Mouse (Mus musculus): ENCODE measurements around the gene Setd1b.
"Not testable (repeated sequence)": the region's sequence is repeated elsewhere in the genome, so short reads cannot be mapped to it uniquely, and the experiment has no call there.

Setd1b gene

DNA sequence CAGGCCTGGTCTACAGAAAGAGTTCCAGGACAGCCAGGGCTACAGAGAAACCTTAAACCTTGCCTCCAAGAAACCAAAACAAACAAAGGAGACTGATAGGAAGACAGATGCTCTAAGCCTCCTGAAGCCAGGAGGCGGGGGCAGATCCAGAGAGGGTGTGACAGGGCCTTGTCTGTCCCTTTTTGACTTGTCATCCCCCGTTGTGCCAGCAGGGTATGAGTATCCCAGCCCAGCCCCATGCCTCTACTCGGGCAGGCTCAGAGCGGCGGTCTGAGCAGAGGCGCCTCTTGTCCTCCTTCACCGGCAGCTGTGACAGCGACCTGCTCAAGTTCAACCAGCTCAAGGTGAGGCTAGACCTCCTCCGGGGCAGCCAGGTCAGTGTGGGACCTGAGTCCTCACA is 20.9 kb downstream of the Setd1b start:
- no peak for DNase-seq (ENCODE audit: low spot score)

GRCm38 (mm10) chr5:123166437-123166836 is 24.4 kb downstream of the Setd1b start:
- DNase-seq (ENCODE audit: low spot score) = no peak

GRCm38 (mm10) chr5:123167591-123167990 is 25.6 kb downstream of the Setd1b start:
- no peak for DNase-seq (ENCODE audit: low spot score)

DNA sequence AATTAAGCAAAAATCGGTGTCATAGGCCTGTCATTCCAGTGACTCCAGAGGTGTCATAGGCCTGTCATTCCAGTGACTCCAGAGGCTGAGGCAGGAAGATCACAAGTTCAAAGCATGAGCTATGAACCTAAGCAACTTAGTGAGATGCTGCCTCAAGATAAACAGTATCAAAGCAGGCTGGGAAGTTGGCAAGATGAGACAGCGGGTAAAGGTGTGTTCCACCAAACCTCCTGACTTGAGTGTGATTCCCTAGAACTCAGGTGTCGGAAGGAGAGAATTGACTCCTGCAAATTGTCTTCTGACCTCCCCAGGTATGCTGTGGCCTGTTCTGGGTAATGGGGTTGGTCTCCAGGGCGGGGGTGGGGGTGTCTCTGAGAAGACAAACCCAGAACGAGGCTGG is 27.3 kb downstream of the Setd1b start, which contains the start of gene Psmd9:
Gene Psmd9, plus strand, starts transcription at position 130 of the 400 bp plus-strand sequence.
- no peak for DNase-seq (ENCODE audit: low spot score)

GRCm38 (mm10) chr5:123170365-123170764 is 28.4 kb downstream of the Setd1b start:
- DNase-seq (ENCODE audit: low spot score) = no peak

GRCm38 (mm10) chr5:123171646-123172350 is 29.8 kb downstream of the Setd1b start:
- peak; percentile 94 for DNase-seq (ENCODE audit: low spot score)

DNA sequence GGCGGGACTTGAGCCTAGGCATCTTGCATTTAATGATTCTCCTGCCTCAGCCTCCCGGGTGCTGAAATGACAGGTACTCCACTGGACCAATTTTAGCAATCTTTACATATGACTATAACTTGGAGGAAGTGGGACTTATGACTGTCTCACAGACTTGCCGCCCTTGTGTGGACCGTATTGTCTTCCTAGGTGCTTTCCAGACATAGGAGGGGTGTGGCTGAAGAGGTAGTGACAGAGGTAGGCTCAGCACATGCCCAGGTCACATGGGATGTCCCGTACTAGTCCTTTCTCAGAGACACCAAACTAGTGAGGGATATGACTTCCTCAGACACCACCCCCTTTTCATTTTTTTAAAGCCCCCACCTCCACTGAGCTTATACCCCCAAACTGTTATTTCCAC is 36.8 kb downstream of the Setd1b start:
- no peak for DNase-seq (ENCODE audit: low spot score)

GRCm38 (mm10) chr5:123180390-123180789 is 38.4 kb downstream of the Setd1b start:
- no peak for DNase-seq (ENCODE audit: low spot score)

DNA sequence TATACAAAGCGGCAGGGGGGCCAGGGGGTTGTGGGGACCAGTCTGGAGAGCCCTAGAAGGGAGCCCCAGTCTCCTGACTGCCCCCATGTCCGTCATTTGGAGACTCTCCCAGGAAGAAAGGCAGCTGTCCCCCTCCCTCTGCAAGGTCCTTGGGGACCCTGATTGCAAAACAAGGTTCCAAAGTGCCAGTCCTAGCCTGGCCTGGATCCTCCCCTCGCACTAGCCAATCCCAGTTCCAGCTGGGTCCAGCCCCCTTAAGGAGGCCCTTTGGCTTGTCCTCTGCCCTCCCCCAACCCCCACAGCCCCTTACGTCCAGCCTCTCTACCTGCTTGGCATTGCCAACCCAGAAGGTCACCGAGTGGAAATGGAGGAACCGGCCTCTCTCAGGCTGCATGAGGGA is 39.5 kb downstream of the Setd1b start:
- no peak for DNase-seq (ENCODE audit: low spot score)

- DNase-seq (ENCODE audit: low spot score) = no peak
These were observed 40.7 kb downstream of the Setd1b start, which contains the start of gene Hpd for GRCm38 (mm10) chr5:123182651-123183050. Gene Hpd (minus strand): TSS chr5:123182727.

GRCm38 (mm10) chr5:123185966-123186365 is 44.0 kb downstream of the Setd1b start:
- no peak for DNase-seq (ENCODE audit: low spot score)

GRCm38 (mm10) chr5:123187306-123187705 is 45.3 kb downstream of the Setd1b start:
- no peak for DNase-seq (ENCODE audit: low spot score)

GRCm38 (mm10) chr5:123190912-123191311 is 48.9 kb downstream of the Setd1b start:
- no peak for DNase-seq (ENCODE audit: low spot score)

DNA sequence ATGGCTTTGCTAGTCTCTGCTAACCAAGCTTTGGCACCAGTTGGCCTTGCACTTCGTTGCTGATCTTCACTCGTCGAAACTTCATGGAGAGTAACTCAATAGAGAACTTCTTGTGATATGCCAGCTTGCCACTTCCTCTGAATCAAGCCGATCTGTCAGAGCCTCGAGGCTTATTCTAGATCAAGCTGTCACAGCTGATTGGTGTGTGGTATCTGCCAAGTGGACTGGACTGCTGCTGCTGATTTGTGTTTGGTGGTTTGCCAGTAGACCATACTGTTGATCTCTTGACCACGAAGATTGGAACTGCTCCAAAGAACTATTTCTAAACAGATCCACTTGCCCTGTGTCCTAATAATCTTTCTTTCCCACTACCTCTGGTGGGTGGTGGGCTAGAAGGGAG is 49.4 kb downstream of the Setd1b start:
- DNase-seq (ENCODE audit: low spot score) = no peak

DNA sequence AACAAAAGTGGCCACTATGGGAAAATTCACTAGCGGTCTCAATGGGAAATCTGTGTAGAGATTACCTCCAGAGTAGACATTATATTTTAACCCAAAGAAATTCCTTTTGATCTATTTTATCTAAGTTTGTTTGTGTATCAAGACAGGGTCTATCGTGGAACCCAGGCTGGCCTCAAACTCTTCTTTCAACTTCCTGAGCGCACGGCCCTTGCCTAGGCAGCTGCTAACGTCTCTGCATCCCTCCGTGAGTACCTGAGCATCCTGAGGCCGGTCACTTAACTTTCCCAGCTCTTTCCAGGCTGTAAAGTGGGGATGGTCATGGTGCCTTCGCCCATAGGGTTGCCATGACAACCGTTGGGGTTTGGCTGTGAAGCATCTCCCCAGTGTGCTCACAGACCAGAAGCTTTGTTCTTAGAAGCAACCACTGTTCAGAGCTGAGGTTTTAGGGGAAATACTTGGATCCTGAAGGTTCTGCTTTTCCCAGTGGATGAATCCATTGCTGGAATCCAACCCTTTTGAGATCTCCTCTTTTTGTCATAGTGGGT is 50.7 kb downstream of the Setd1b start:
- DNase-seq (ENCODE audit: low spot score) = no peak

- DNase-seq (ENCODE audit: low spot score) = no peak
These were observed 51.4 kb downstream of the Setd1b start for GRCm38 (mm10) chr5:123193436-123193835.

GRCm38 (mm10) chr5:123194856-123195255 is 52.9 kb downstream of the Setd1b start:
- no peak for DNase-seq (ENCODE audit: low spot score)

DNA sequence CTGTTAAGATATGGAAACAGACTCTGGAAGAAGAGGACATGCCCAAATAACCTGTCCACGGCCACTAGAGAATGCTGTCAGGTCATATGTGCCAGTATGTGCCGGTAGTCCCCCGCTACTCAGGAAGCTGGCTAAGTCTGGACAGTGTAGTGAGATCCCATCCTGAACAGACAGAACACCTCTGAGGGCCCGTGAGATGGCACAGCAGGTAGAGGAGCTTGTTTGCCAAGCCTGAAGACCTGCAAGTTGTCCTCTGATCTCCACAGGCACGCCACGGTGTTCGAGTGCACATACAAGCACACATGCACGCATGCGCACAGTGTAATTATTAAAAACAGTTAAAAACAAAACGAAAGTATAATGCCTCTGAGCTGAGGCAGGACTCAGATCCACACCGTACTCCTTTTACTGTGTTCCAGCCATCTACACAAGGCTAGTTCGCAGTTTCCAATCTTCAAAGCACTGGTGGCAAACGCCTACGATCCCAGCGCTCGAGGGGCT is 53.6 kb downstream of the Setd1b start:
- no peak for DNase-seq (ENCODE audit: low spot score)

- DNase-seq (ENCODE audit: low spot score) = no peak
These were observed 54.8 kb downstream of the Setd1b start for GRCm38 (mm10) chr5:123196746-123197145.

DNA sequence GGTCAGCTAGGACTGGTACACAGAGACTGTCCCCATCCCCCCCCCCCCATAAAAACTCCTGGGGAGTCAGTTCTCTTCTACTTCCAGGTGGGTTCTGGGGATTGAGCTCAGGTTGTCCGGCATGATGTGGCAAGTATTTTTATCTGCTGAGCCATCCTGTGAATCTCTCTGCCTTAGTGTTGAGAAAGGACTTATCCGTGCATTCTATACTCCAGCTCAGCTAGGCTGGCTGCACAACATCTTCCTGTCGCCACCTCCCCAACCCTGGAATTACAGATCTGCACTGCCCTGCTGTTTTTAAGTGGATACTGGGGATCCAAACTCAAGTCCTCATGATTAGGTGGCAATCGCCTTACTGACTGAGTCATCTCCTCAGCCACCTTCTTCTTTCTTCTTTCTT is 56.5 kb downstream of the Setd1b start:
- DNase-seq (ENCODE audit: low spot score) = no peak

DNA sequence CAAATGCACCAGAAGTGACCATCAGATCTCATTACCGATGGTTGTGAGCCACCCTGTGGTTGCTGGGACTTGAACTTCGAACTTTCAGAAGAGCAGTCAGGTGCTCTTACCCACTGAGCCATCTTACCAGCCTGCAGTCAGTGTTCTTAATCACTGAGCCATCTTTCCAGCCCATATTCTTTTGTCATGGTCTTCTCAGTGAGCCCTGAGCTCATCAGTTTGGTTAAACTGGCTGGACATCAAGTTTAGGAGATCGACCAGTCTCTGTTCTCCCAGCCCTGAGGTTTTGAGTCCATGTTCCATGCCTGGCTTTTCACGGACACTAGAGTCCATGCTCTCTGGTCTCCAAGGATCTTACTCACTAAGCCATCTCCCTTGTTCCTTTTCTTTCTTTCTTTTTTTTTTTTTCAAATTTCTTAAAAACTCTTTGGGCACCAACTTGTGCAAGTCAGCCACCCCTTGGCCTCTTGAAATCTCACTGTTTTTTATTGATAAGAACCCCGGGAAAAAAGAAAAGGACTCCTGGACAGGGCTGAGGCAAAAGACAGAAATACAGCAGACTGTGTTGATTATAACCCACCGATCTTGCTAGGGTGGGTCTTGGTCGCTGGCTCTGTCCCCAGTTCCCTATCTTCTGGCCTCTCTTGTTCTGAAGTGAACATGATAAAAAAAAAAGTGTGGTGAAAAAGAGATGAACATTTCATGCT is 59.0 kb downstream of the Setd1b start:
- DNase-seq (ENCODE audit: low spot score) = not testable (repeated sequence)

GRCm38 (mm10) chr5:123201523-123201892 is 59.5 kb downstream of the Setd1b start:
- no peak for DNase-seq (ENCODE audit: low spot score)

GRCm38 (mm10) chr5:123201987-123202386 is 60.0 kb downstream of the Setd1b start:
- no peak for DNase-seq (ENCODE audit: low spot score)

Measured in embryo, embryonic 10.5 days (tissue).